Mouse (Mus musculus) erythroblast, embryonic 14.5 days (primary cell): ENCODE data around the gene Tldc2. TPM values are rescaled to one million over a fixed set of nuclear protein-coding genes. Genes with fewer than 3 reads are reported as not detected.

ENCODE experiments used
- H3K27me3 ChIP-seq: 2 replicates; pipeline ENCODE4 v1.6.1; 2012; ENCODE audit warnings: inconsistent platforms; ENCODE audit not compliant: control insufficient read depth
- H3K36me3 ChIP-seq: 2 replicates; pipeline ENCODE4 v1.6.1; 2012; ENCODE audit warnings: mild to moderate bottlenecking, inconsistent platforms; ENCODE audit not compliant: control insufficient read depth
- H3K4me1 ChIP-seq: 2 replicates; pipeline ENCODE4 v1.6.1; 2012; ENCODE audit warnings: inconsistent platforms; ENCODE audit not compliant: control insufficient read depth
- H3K4me3 ChIP-seq: replicated peaks from 2 replicates; pipeline ENCODE3; 2012; ENCODE audit warnings: moderate library complexity, mild to moderate bottlenecking, inconsistent platforms
- H3K9me3 ChIP-seq: 2 replicates; pipeline ENCODE4 v1.6.1; 2012; ENCODE audit warnings: low read length, inconsistent platforms, mixed read lengths; ENCODE audit not compliant: control insufficient read depth
- GATA1 ChIP-seq: IDR thresholded peaks from 2 replicates; pipeline ENCODE4 v1.6.1; 2012; ENCODE audit warnings: low read length, inconsistent platforms, mixed read lengths
- TAL1 ChIP-seq: IDR thresholded peaks from 3 replicates; pipeline ENCODE4 v1.6.1; 2012; ENCODE audit warnings: low read length, inconsistent platforms, mixed read lengths
- polyA plus RNA-seq: library from polyadenylated mRNA; stranded (reverse); fragments of >175 nt; gene quantifications from 2 replicates; pipeline ENCODE4 v1.2.3, GENCODE M21; 2012

The Tldc2 gene
- polyA plus RNA-seq, 1 experiment, result not detected

- TF ChIP-seq TAL1 (no peak), GATA1 (no peak)
- Histone ChIP-seq H3K27me3 (no peaks in the 10 kb centered on the region; the same call in 1 of the 2 replicates), H3K4me3 (no peak overlapping the region), H3K36me3 (no peaks in the 10 kb centered on the region), H3K4me1 (peaks cover 3% of the 10 kb centered on the region; the same call in 1 of the 2 replicates), H3K9me3 (no peaks in the 10 kb centered on the region)
Measured at GRCm38 (mm10) chr2:157068701-157069354, 18.0 kb upstream of the Tldc2 start.

GRCm38 (mm10) chr2:157069355-157069735, 17.5 kb upstream of the Tldc2 start:
- Histone ChIP-seq H3K36me3 (no peaks in the 10 kb centered on the region), H3K27me3 (no peaks in the 10 kb centered on the region; the same call in 1 of the 2 replicates), H3K4me3 (no peak overlapping the region), H3K9me3 (no peaks in the 10 kb centered on the region), H3K4me1 (peaks cover 3% of the 10 kb centered on the region; the same call in 1 of the 2 replicates)
- TF ChIP-seq GATA1, result no peak
- TF ChIP-seq TAL1, result no peak

GRCm38 (mm10) chr2:157069755-157070315, 17.0 kb upstream of the Tldc2 start:
- no peak for TF ChIP-seq GATA1
- no peak for TF ChIP-seq TAL1
- peaks cover 3% of the 10 kb centered on the region; the same call in 1 of the 2 replicates for H3K4me1 ChIP-seq
- no peaks in the 10 kb centered on the region for H3K9me3 ChIP-seq
- no peaks in the 10 kb centered on the region; the same call in 1 of the 2 replicates for H3K27me3 ChIP-seq
- no peaks in the 10 kb centered on the region for H3K36me3 ChIP-seq
- no peak overlapping the region for H3K4me3 ChIP-seq

GRCm38 (mm10) chr2:157070365-157070764, 16.5 kb upstream of the Tldc2 start:
- Histone ChIP-seq H3K9me3 (no peaks in the 10 kb centered on the region), H3K4me3 (no peak overlapping the region), H3K36me3 (no peaks in the 10 kb centered on the region), H3K4me1 (peaks cover 3% of the 10 kb centered on the region; the same call in 1 of the 2 replicates), H3K27me3 (peaks cover 2% of the 10 kb centered on the region)
- TF ChIP-seq GATA1 (no peak), TAL1 (no peak)

GRCm38 (mm10) chr2:157071556-157071955, 15.3 kb upstream of the Tldc2 start:
- Histone ChIP-seq H3K9me3 (no peaks in the 10 kb centered on the region), H3K4me1 (peaks cover 3% of the 10 kb centered on the region; the same call in 1 of the 2 replicates), H3K36me3 (no peaks in the 10 kb centered on the region), H3K4me3 (no peak overlapping the region), H3K27me3 (peaks cover 14% of the 10 kb centered on the region)
- TF ChIP-seq TAL1 (no peak), GATA1 (no peak)

- Histone ChIP-seq H3K4me3 (no peak overlapping the region), H3K4me1 (peaks cover 3% of the 10 kb centered on the region; the same call in 1 of the 2 replicates), H3K9me3 (no peaks in the 10 kb centered on the region; the same call in 1 of the 2 replicates), H3K36me3 (no peaks in the 10 kb centered on the region), H3K27me3 (peaks cover 23% of the 10 kb centered on the region)
- no peak for TF ChIP-seq TAL1
- no peak for TF ChIP-seq GATA1
Measured at GRCm38 (mm10) chr2:157072316-157072990, 14.4 kb upstream of the Tldc2 start.

- H3K27me3 ChIP-seq, result peaks cover 34% of the 10 kb centered on the region
- no peak for TF ChIP-seq TAL1
- no peak for TF ChIP-seq GATA1
- H3K4me3 ChIP-seq, result no peak overlapping the region
- H3K36me3 ChIP-seq, result no peaks in the 10 kb centered on the region
- H3K4me1 ChIP-seq, result peaks cover 3% of the 10 kb centered on the region; the same call in 1 of the 2 replicates
- H3K9me3 ChIP-seq, result no peaks in the 10 kb centered on the region; the same call in 1 of the 2 replicates
Measured at GRCm38 (mm10) chr2:157073378-157074052, 13.3 kb upstream of the Tldc2 start.

GRCm38 (mm10) chr2:157074186-157074724, 12.6 kb upstream of the Tldc2 start:
- TF ChIP-seq GATA1, result no peak
- TF ChIP-seq TAL1, result no peak
- H3K4me1 ChIP-seq, result peaks cover 3% of the 10 kb centered on the region; the same call in 1 of the 2 replicates
- no peak overlapping the region for H3K4me3 ChIP-seq
- no peaks in the 10 kb centered on the region for H3K36me3 ChIP-seq
- no peaks in the 10 kb centered on the region; the same call in 1 of the 2 replicates for H3K9me3 ChIP-seq
- H3K27me3 ChIP-seq, result peaks cover 41% of the 10 kb centered on the region

GRCm38 (mm10) chr2:157074772-157075171, 12.1 kb upstream of the Tldc2 start:
- no peaks in the 10 kb centered on the region for H3K36me3 ChIP-seq
- no peaks in the 10 kb centered on the region; the same call in 1 of the 2 replicates for H3K9me3 ChIP-seq
- TF ChIP-seq TAL1 (no peak), GATA1 (no peak)
- H3K4me3 ChIP-seq, result no peak overlapping the region
- H3K27me3 ChIP-seq, result peaks cover 46% of the 10 kb centered on the region
- H3K4me1 ChIP-seq, result peaks cover 3% of the 10 kb centered on the region
